Mouse (Mus musculus): ENCODE data around the gene Rprd2.
"Not testable (repeated sequence)": the region's sequence is repeated elsewhere in the genome, so short reads cannot be mapped to it uniquely, and the experiment has no call there.

The Rprd2 gene

DNA sequence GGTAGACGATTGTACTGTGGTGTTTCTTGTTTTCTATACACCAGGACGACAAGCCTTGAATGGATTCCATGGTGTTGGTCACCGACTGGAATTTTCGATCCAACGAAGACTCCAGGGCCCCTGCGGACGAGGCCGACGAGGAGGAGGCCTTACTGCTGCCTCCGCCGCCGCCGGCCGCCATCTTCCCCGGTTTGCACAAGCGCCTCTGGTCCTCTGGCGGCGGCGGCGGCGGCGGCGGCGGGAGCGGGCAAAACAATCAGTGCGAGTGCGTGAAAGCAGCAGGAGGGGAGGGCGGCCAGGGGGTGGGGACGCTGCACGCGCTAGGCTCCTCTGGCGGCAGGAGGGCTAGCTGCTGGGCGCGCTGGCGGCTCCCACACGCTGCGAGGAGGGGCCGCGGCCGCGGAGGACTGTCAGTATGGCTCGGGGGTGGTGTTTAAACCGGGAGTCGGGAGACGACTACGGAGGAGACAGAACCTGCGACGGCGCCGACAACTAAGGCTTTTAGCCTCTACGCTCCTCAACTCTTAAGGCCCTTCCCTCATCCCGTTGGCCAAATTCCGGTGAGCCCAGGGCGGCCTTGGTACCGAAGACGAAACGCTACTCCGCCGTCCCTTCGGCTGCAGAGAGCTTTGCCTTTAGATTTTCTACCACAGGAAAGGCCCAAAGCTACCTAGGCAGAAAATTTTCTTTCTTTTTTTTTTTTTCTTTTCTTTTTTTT is at the start of gene Rprd2:
Gene Rprd2 (minus strand): TSS at position 293 of the 718 bp plus-strand sequence.
- DNase-seq (ENCODE audit: low spot score): peak; percentile 76

DNA sequence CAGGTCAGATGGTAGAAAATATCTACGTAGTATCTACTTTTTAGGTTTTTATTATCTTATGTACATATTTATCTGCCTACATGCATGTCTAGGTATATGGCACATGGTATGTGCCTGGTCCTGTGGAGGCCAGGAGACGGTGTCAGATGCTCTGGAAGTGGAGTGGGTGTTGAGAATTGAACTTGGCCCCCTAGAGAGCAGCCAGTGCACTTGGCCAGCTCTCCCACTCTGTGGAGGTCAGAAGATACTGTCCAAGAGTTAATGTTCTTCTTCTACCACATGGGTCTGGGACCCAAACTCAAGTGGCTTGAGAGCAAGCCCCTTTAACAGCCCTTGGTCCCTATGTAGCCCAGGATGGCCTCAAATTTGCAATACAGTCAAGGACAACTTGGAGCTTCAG is 48.7 kb upstream of the Rprd2 start:
- DNase-seq (ENCODE audit: low spot score): no peak

DNA sequence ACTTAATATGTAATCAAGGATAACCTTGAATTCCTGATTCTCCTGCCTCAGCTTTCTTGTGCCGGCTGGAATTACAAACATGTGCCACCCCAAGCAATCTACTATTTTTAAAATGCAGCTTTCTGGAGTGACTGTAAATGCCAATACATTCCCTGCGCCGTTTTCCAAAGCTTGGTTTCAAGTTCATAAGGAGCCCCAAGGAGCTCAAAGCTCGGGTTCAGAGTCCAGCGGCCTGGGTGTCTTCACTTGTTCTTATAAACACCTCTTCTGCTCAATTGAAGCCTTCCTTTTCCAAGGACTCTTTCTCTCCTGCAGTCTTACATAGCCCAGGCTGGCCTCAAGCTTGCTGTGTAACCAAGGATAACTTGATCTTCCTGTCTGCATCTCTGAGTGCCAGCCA is 47.4 kb upstream of the Rprd2 start:
- DNase-seq (ENCODE audit: low spot score): no peak

DNA sequence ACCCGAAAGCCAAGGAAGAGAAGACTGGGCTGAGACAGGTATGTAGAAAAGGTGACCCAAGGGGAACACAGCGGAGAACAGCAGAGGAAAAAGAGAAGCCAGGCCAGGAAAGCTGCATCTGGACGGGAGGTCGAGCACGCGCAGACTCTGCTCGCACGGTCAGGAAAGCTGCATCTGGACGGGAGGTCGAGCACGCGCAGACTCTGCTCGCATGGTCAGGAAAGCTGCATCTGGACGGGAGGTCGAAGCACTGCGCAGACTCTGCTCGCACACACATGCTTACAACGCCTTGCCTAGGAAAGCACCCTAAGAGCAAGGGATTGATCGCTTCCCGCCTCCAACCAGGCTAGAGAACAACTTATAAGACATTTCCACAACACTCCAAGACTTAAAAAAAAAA is 46.9 kb upstream of the Rprd2 start:
- no peak for DNase-seq (ENCODE audit: low spot score)

DNA sequence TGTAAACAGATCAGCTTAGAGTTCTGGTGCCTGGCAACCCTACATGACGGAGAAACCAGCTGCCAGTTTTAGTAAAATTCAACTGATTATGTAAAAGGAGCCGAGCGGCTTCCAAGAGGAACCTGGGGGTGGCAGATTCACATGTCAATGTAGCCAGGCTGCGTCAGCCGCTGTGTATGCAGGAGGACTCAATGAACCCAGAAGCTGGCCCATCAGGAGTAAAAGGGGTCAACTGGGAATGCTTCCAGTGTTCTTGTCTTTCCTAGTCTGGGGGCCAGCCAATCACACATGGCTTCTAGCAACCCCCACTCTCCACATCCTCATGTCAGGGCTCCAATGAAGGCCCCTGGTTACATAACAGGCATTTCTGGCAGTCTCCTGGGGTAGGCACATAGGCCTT is 46.4 kb upstream of the Rprd2 start:
- peak; percentile 75 for DNase-seq (ENCODE audit: low spot score)

DNA sequence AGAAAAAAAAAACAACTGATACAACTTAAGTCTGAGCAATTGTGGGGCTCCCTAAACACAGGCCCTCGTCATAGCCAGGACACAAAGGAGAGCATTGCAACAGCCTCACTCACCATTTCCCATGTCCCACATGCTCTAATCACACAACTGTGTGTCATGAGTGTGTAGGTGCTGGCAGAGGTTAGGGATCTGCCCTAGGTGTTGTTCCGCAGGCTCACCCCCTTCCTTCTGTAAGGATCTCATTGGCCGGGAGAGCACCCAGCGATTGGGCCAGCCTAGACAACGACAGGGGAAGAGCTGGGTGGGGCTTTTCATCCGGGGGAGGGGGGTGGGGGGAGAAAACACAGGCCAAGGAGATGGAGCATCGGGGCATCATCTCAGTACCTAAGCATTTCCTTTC is 44.9 kb upstream of the Rprd2 start:
- no peak for DNase-seq (ENCODE audit: low spot score)

DNA sequence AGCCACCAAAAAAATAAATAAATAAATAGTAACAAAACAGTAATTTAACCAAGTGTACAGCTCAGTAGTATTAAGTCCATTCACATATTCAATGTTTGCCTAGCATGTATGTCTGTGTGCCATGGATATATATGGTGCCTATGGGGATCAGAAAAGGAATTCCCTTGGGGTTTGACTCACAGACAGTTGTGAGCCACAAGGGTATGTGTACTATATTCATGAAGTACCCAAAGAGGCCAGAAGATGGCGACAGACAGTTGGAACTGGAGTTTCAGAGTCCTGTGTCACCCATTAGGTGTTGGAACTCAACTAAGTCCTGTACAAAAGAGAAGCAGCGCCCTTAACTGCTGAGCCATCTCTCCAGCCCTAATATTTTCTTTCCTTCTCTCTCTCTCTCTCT is 43.1 kb upstream of the Rprd2 start:
- DNase-seq (ENCODE audit: low spot score): peak; percentile 91

DNA sequence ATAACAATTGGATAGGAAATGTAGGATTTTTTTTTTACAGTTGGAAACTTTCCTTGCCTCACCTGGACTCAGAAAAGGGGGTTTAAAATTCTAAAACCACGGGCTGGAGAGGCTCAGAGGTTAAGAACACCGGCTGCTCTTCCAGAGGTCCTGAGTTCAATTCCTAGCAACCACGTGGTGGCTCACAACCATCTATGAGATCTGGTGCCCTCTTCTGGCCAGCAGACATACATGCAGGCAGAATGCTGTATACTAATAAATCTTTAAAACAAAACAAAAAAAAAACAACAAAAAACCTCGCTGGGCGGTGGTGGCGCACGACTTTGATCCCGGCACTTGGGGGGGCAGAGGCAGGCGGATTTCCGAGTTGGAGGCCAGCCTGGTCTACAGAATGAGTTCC is 42.6 kb upstream of the Rprd2 start:
- no peak for DNase-seq (ENCODE audit: low spot score)

DNA sequence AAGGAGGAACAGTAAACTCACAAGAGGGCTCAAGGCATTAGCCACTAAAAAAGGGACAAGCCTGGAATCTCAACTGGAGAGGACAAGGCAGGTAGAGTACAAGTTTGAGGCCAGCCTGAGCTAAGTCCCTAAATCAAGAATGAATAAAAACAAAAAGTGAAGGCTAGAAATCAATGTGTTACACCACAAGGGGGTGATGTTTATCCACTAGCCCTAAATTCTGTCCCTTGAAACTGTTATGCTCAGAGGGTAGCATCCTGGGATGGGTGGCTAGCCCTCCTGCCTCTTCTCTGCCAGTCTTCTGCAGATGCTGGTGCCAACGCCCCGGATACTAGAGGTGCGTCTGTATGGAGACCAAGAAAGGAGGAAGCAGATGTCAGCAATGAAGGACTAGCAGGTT is 41.7 kb upstream of the Rprd2 start:
- DNase-seq (ENCODE audit: low spot score): no peak

DNA sequence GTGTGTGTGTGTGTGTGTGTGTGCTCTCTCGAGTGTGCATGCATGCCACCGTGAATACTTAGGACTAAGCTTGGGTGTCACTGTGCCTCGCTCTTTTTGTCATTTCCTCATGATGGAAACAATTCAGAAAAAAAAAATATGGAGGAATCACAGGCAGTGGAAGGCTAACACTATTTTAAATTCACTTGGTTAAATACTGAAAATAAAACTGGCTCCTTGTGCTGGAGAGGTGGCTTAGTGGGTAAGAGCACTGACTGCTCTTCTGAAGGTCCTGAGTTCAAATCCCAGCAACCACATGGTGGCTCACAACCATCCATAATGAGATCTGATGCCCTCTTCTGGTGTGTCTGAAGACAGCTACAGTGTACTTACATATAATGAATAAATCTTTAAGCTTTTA is 39.6 kb upstream of the Rprd2 start:
- DNase-seq (ENCODE audit: low spot score): not testable (repeated sequence)

DNA sequence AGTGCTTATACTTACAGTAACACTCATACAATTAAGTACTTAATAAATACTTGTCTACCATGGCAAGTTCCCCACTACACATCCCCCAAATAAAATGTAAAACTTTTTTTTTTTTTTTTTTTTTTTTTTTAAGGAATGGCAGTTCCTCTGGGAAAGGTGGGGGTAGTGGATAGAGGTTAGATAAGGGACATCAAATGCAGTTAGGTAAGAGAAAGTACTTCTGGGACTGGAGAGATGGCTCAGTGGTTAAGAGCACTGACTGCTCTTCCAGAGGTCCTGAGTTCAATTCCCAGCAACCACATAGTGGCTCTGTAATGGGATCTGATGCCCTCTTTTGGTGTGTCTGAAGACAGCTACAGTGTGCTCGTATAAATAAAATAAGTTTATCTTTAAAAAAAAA is 38.4 kb upstream of the Rprd2 start:
- DNase-seq (ENCODE audit: low spot score): not testable (repeated sequence)

DNA sequence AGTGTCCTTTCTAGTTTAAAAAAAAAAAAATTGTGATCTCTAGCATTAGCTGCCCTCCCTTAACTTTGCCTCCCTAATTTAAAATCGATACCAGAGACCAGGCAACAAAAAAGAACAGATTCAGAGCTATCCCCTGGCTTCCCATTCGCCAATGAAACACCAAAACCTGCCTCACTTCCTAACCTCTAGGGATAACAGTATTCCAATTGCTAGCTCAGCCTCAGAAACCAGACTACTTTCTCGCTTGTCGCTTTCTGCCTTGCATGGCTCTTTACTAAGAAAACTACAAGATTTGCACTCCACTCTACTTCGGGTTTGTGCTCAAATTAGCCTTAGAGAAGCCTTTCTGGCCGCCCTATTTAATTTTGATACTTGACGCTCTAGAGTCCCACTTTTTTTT is 37.5 kb upstream of the Rprd2 start:
- no peak for DNase-seq (ENCODE audit: low spot score)

DNA sequence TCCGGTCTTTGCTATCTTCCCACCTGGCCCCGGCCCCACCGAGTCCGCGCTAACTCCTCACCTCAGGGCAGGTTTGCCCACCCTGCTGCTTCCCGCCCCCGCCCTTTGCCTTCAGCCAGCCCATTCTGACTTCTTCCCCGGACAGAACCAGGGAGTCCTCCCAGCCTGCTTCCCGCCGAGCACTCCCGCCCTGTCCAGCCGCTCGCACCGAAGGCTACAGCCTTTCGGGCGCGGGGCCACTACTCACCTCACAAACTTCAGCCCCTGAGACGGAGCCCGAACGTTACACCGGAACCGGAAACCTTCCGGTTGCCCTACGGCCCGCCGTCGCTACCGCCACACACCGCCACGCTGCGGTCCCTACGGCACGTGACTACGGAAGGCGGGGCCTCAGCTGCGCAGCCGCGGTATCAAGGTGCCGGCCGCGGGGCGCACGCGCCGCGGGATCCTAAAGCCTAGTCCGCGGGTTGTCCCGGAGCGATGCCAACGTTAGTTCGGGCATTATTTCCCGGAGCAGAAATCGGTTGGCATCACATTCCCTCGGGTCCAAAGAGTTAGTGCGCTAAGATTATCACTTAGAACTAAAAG is 36.9 kb upstream of the Rprd2 start, which contains the start of gene Prpf3:
Gene Prpf3 (minus strand): TSS at position 384 of the 588 bp plus-strand sequence.
- DNase-seq (ENCODE audit: low spot score): peak; percentile 94

DNA sequence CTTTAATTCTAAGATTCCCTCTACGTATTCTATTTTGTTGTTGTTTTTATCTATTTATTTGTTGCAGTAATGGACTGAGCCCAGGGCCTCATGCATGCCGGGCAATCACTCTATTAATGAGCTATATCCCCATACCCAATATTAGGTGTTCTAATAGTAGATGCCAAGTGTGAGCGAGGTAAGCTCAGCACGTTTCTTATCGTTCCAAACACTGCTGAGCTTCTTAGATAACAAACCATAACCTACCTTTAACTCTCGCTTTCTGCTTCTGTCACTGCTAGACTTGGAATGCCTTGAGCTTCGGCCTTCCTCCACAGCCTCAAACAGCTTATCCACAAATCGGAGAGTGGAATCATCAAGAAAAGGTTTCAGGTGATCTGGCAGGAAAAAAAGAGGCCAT is 32.7 kb upstream of the Rprd2 start:
- no peak for DNase-seq (ENCODE audit: low spot score)

DNA sequence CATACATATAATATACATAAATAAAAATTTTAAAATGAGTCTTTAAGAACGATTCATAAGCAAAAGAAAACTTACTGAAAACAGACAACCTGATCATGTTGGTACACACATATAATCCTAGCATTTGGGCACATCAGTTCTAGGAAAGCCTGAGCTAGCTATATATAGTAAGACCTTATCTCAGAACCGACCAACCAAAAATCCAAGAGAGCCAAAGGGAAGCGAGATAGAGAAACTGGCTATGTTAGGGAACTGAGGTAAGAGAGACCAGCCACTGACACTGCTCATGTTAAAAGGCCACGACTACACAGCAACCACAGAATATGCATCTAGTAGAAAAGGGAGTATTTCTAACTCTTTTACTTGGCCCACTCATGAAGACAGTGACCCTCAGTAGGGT is 31.9 kb upstream of the Rprd2 start:
- DNase-seq (ENCODE audit: low spot score): no peak

DNA sequence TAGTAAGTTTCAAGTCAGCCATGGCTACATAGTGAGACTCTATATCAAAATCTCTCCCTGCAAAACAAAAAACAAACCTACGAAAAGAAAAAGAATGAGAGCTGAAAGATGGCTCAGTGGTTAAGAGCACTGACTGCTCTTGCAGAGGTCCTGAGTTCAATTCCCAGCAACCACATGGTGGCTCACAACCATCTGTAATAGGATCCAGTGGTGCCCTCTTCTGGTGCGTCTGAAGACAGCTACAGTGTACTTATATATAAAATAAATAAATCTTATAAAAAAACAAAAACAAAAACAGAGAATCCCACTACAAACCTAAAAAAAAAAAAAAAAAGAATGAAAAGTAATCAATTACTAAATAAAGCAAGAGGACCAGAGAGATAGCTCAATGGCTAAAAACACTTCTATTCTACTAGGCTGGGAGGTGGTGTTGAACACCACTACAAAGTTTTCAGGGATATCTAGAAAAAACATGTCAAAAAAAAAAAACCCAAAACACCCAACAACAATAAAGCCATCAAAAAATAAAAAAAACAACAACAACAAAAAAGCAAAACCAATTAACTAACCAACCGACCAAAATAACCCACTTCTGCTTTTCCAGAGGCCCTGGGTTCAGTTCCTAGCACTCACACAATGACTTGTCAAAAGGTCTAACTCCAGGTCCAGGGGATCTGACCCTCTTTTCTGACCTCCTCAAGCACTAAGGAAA is 24.0 kb upstream of the Rprd2 start:
- DNase-seq (ENCODE audit: low spot score): no peak

DNA sequence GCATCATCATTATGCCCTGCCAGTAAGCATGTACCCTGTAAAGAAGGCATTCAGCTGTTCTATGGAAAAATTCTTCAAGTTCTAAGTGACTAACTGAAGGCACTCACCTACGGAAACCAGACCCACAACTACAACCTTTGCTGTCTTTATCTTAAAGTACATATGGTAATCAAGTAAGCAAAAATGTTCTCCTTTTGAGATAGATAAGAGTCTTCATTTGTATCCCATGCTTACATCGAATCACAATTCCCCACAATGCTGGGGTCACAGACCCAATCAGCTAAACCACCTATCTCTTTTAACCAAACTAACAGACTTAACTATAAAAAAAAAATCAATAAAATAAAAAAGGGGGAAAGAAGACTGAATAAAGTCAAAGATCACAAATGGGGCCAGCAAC is 20.6 kb upstream of the Rprd2 start:
- DNase-seq (ENCODE audit: low spot score): no peak

DNA sequence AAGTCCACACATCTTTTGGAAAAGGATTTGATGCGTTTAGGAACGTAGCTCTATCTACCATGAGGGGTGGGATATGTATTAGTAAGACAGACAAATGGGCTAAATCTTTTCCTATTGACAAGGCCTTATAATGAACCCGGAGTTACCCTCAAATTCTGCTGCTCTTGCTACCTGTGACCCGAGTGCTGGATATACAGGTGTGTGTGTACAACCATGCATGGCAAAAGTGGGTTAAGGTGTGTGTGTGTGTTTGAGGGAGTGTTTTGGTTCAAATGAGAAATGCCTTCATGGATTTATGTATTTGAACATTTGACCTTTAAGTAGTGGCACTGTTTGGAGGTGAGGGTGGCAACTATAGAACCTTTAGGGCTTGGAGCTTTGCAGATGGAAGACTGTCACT is 10.4 kb upstream of the Rprd2 start:
- DNase-seq (ENCODE audit: low spot score): no peak

DNA sequence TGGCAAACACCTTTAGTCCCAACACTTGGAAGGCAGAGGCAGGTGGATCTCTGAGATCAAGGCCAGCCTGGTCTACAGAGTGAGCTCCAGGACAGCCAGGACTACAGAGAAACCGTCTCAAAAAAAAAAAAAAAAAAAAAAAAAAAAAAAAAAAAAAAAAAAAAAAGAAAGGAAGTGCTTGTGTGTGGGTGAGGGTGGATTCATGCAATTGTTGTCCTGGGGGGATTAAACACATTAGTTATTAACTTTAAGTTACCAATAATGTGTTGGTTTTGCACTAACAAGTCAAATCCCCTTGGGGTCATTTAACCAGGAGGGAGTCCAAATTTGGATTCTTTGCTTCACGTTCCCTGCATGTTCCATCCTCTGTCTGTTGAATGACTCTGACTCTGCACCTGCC is 7.6 kb upstream of the Rprd2 start:
- DNase-seq (ENCODE audit: low spot score): no peak

DNA sequence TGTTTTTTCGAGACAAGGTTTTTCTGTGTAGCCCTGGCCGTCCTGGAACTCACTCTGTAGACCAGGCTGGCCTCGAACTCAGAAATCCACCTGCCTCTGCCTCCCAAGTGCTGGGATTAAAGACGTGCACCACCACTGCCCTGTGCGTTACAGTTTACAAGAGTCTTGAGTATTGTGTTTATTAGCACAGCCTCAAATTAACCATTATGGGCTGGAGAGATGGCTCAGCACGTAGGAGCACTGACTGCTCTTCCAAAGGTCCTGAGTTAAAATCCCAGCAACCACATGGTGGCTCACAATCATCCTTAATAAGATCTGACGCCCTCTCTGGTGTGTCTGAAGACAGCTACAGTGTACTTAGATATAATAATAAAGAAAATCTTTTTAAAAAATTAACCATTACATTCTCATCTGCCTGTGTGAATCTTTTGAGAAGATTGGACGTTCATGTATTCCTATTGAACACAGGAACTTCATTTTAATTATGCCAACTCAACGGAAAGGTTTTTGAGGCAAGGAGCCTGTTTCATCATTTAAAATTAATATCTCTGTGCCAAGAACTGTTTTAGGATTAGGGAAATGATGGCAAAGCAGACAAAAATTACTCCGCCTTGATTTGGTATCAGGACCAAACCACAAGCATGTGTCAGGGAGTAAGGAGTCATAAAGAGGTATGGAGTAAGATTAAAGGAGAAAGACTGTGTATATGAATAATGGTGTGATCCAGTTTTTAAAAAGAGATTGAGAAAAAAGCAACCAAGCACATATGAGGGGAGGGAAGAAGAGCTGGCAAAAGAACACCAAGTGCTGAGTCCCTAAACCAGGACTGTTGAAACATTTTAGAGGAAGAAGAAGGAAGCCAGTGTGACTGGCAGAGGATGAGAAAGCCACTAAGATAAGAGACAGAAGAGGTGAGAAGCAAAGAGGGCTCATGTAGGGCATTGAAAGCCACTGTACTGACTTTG is 1.7 kb upstream of the Rprd2 start:
- DNase-seq (ENCODE audit: low spot score): peak; percentile 15

DNA sequence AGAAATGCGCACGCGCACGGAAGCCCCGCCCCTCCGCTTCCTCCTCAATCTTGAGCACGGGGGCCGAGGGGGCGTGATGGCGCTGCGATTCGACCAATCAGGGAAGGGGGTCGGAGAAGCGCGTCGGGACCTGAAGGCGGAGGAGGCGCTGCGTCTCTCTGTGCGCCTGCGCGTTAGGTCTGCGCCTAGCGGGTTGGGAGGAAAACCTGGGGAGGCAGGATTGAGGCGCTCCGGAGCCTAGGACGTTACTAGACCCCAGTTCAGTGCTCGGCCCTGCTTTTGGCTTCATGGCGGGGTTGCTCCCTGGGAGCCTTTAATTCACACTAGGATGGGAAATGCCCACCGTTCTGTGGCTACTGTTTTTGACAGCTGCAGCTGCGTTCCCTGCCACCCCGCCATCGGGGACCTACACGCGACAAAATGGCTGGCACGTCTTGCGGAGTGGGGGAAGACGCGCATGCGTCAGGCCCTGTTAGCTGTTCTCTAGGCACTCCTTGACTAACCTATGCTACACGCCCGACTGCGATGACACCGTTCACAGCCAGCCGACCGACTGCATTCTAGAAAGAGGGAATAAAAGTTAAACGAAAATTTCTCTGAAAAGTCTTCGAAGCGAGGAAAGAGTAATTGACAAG is 805 bp upstream of the Rprd2 start:
- peak; percentile 100 for DNase-seq (ENCODE audit: low spot score)

DNA sequence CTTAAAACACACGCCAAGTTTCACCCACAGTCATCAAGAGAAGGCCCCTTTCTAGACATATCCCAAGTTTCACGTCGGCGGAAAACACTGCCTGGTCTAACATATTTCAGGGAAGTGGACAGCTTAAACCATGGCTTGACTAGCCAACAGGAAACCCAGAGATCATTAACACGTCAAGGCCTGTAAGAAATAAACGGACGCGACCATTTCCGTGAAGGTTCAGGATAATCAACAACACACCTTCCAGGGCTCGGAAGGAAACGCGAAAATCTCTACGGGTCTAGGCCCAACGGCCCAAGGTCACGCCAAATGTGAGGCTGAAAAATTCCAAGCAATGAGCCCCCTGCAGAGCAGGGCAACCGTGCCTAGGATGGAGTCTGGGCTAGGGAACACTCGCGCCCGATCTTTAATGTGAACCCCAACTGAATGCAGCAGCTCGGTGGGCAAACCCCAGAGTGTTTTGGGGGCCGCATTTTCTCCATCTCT is 594 bp downstream of the Rprd2 start:
- DNase-seq (ENCODE audit: low spot score): peak; percentile 32
